Mouse (Mus musculus) urinary bladder, adult 18-20 months (tissue): ENCODE data around the gene Dido1.
A peak's percentile ranks its signal among the peaks of the same experiment; 100 is the strongest.

ENCODE experiments used
- DNase-seq, 2 experiments: peaks; one replicate each; pipeline ENCODE4 v3.0.0; 2022; ENCODE audit warnings: low spot score in 2 of 2, mixed read lengths in 2 of 2

Gene Dido1

GRCm38 (mm10) chr2:180684031-180684430 is 25.8 kb downstream of the Dido1 start:
- no peak for DNase-seq

GRCm38 (mm10) chr2:180683524-180683923 is 26.3 kb downstream of the Dido1 start:
- no peak for DNase-seq

GRCm38 (mm10) chr2:180681225-180681624 is 28.6 kb downstream of the Dido1 start:
- no peak for DNase-seq

- peak; percentile 26 to 40 for DNase-seq
Observed at GRCm38 (mm10) chr2:180678609-180679140, 31.1 kb downstream of the Dido1 start.

- DNase-seq, result no peak
Observed at GRCm38 (mm10) chr2:180676706-180677105, 33.1 kb downstream of the Dido1 start.

GRCm38 (mm10) chr2:180662008-180662407 is 47.8 kb downstream of the Dido1 start:
- no peak for DNase-seq

- DNase-seq, result no peak
Observed at GRCm38 (mm10) chr2:180660521-180660920, 49.3 kb downstream of the Dido1 start.

GRCm38 (mm10) chr2:180659353-180660150 is 50.2 kb downstream of the Dido1 start:
- no peak for DNase-seq

GRCm38 (mm10) chr2:180658381-180658780 is 51.4 kb downstream of the Dido1 start:
- no peak for DNase-seq

GRCm38 (mm10) chr2:180657394-180658013 is 52.3 kb downstream of the Dido1 start:
- DNase-seq, result peak; percentile 17 to 28

GRCm38 (mm10) chr2:180655150-180655549 is 54.6 kb downstream of the Dido1 start:
- DNase-seq, result no peak

GRCm38 (mm10) chr2:180654666-180655065 is 55.1 kb downstream of the Dido1 start:
- DNase-seq, result no peak

- no peak for DNase-seq
Observed at GRCm38 (mm10) chr2:180646841-180647240, 63.0 kb downstream of the Dido1 start.

- DNase-seq, result no peak
Observed at GRCm38 (mm10) chr2:180643626-180644025, 66.2 kb downstream of the Dido1 start.

GRCm38 (mm10) chr2:180642555-180643260 is 67.1 kb downstream of the Dido1 start, which contains the start of gene Tcfl5:
TSS of gene Tcfl5 (minus strand) at chr2:180642708.
- no peak for DNase-seq

GRCm38 (mm10) chr2:180641576-180642554 is 67.9 kb downstream of the Dido1 start:
- no peak for DNase-seq

GRCm38 (mm10) chr2:180611882-180612281 is 97.9 kb downstream of the Dido1 start:
- no peak for DNase-seq

GRCm38 (mm10) chr2:180610283-180610682 is 99.5 kb downstream of the Dido1 start:
- DNase-seq, result no peak
